Mouse (Mus musculus) liver, embryonic 13.5 days (tissue): ENCODE measurements around the gene Acvrl1. TPM values are rescaled to one million over a fixed set of nuclear protein-coding genes. Genes with fewer than 3 reads are reported as not detected.

Source experiments
- ATAC-seq: fragments of 200-750 bp; cut with Nextera tagmentation; 2 replicates; pipeline ENCODE4 v1.8.0; 2017; ENCODE audit warnings: low read depth, mild to moderate bottlenecking, moderate number of reproducible peaks, moderate library complexity
- DNase-seq: peaks from one replicate; pipeline ENCODE4 v3.0.0; 2022
- H3K27ac ChIP-seq: fragments of 300-500 bp; sonication (generic); 2 replicates; pipeline ENCODE4 v1.5.1; 2015; ENCODE audit warnings: moderate library complexity, mild to moderate bottlenecking, inconsistent platforms
- H3K27me3 ChIP-seq: fragments of 300-500 bp; sonication (generic); 2 replicates; pipeline ENCODE4 v1.6.1; 2015; ENCODE audit warnings: mild to moderate bottlenecking, inconsistent platforms
- H3K36me3 ChIP-seq: fragments of 300-500 bp; sonication (generic); 2 replicates; pipeline ENCODE4 v1.6.1; 2015; ENCODE audit warnings: mild to moderate bottlenecking, inconsistent platforms
- H3K4me1 ChIP-seq: fragments of 300-500 bp; sonication (generic); replicated peaks from 2 replicates; pipeline ENCODE4 v1.6.1; 2015; ENCODE audit warnings: inconsistent platforms
- H3K4me2 ChIP-seq: fragments of 300-500 bp; sonication (generic); 2 replicates; pipeline ENCODE4 v1.6.1; 2015; ENCODE audit warnings: inconsistent platforms, mild to moderate bottlenecking, moderate library complexity
- H3K4me3 ChIP-seq: fragments of 300-500 bp; sonication (generic); replicated peaks from 2 replicates; pipeline ENCODE4 v1.5.1; 2015; ENCODE audit warnings: mild to moderate bottlenecking, inconsistent platforms
- H3K9ac ChIP-seq: fragments of 300-500 bp; sonication (generic); 2 replicates; pipeline ENCODE4 v1.6.1; 2015; ENCODE audit warnings: mild to moderate bottlenecking, inconsistent platforms
- H3K9me3 ChIP-seq: fragments of 300-500 bp; sonication (generic); replicated peaks from 2 replicates; pipeline ENCODE4 v1.6.1; 2016; ENCODE audit warnings: inconsistent platforms
- WGBS: fragments of 180-500 bp; shearing (Covaris S2); methylation state at CpG from one replicate; pipeline ENCODE4 v1.1.7; 2015; ENCODE audit not compliant: insufficient replicate concordance; 5-methylcytosine and 5-hydroxymethylcytosine counted together
- polyA plus RNA-seq: library from polyadenylated mRNA; unstranded; fragments of >200 nt; fragmentation: Nextera tagmentation; extraction: Ambion mirVana; gene quantifications from 2 replicates; pipeline ENCODE4 v1.2.1, GENCODE M21; 2015

The Acvrl1 gene
- polyA plus RNA-seq: 1.2 and 1.3 TPM in 2 replicates

GRCm38 (mm10) chr15:101128181-101129089, at the start of gene Acvrl1:
Gene Acvrl1, plus strand, starts transcription at chr15:101128522.
- ATAC-seq: no peak
- Histone ChIP-seq H3K27me3 (peaks cover 81% of the 10 kb centered on the region), H3K4me3 (peak within 1 kb of the TSS; percentile 39), H3K4me2 (peak within 1 kb of the TSS; percentile 52), H3K9ac (no peak within 1 kb of the TSS), H3K36me3 (no peaks in the 10 kb centered on the region), H3K9me3 (no peaks in the 10 kb centered on the region), H3K27ac (no peak within 1 kb of the TSS), H3K4me1 (peaks cover 4% of the 10 kb centered on the region; the same call in 1 of the 2 replicates)
- DNase-seq: no peak
- 3% methylated on average over 46 of the region's 46 CpGs for WGBS

- H3K27me3 ChIP-seq: peaks cover 68% of the 10 kb centered on the region
- H3K36me3 ChIP-seq: no peaks in the 10 kb centered on the region
- H3K4me2 ChIP-seq: peak overlapping the region; percentile 54
- ATAC-seq: peak; percentile 79
- 4% methylated on average over 24 of the region's 30 CpGs for WGBS
- H3K4me3 ChIP-seq: peak overlapping the region; percentile 59
- no peaks in the 10 kb centered on the region for H3K9me3 ChIP-seq
- peaks cover 37% of the 10 kb centered on the region for H3K4me1 ChIP-seq
- peak overlapping the region; percentile 80 for H3K27ac ChIP-seq
- no peak overlapping the region for H3K9ac ChIP-seq
- DNase-seq: peak; percentile 15
These were observed 49.6 kb upstream of the Acvrl1 start for GRCm38 (mm10) chr15:101078731-101079156.

- no peak overlapping the region for H3K9ac ChIP-seq
- H3K4me1 ChIP-seq: peaks cover 33% of the 10 kb centered on the region
- H3K4me2 ChIP-seq: no peak overlapping the region
- H3K4me3 ChIP-seq: no peak overlapping the region
- peaks cover 57% of the 10 kb centered on the region for H3K27me3 ChIP-seq
- no peak overlapping the region for H3K27ac ChIP-seq
- no peaks in the 10 kb centered on the region for H3K36me3 ChIP-seq
- H3K9me3 ChIP-seq: no peaks in the 10 kb centered on the region
- ATAC-seq (no peak), DNase-seq (no peak)
- 70% methylated on average over 9 of the region's 9 CpGs for WGBS
These were observed 48.2 kb upstream of the Acvrl1 start for GRCm38 (mm10) chr15:101080031-101080520.

GRCm38 (mm10) chr15:101081035-101081548, 47.2 kb upstream of the Acvrl1 start:
- Histone ChIP-seq H3K36me3 (no peaks in the 10 kb centered on the region), H3K27me3 (peaks cover 47% of the 10 kb centered on the region), H3K9me3 (no peaks in the 10 kb centered on the region), H3K4me3 (no peak overlapping the region), H3K4me1 (peaks cover 26% of the 10 kb centered on the region), H3K9ac (no peak overlapping the region), H3K27ac (no peak overlapping the region), H3K4me2 (no peak overlapping the region)
- ATAC-seq: no peak
- no peak for DNase-seq
- 43% methylated on average over 7 of the region's 7 CpGs for WGBS

- Histone ChIP-seq H3K27ac (no peak overlapping the region), H3K4me2 (no peak overlapping the region), H3K9me3 (no peaks in the 10 kb centered on the region), H3K4me3 (no peak overlapping the region), H3K9ac (no peak overlapping the region), H3K27me3 (peaks cover 36% of the 10 kb centered on the region), H3K4me1 (peaks cover 18% of the 10 kb centered on the region), H3K36me3 (no peaks in the 10 kb centered on the region)
- DNase-seq: no peak
- WGBS: 58% methylated on average over 4 of the region's 4 CpGs
- no peak for ATAC-seq
These were observed 46.1 kb upstream of the Acvrl1 start for GRCm38 (mm10) chr15:101082236-101082635.

- no peaks in the 10 kb centered on the region for H3K36me3 ChIP-seq
- no peak overlapping the region for H3K9ac ChIP-seq
- WGBS: 51% methylated on average over 10 of the region's 10 CpGs
- H3K4me3 ChIP-seq: no peak overlapping the region
- H3K4me2 ChIP-seq: no peak overlapping the region
- peaks cover 15% of the 10 kb centered on the region for H3K27me3 ChIP-seq
- DNase-seq (no peak), ATAC-seq (no peak)
- peaks cover 11% of the 10 kb centered on the region; the same call in 1 of the 2 replicates for H3K4me1 ChIP-seq
- H3K9me3 ChIP-seq: no peaks in the 10 kb centered on the region
- H3K27ac ChIP-seq: no peak overlapping the region
These were observed 43.8 kb upstream of the Acvrl1 start for GRCm38 (mm10) chr15:101084499-101084898.

GRCm38 (mm10) chr15:101086451-101086850, 41.9 kb upstream of the Acvrl1 start:
- H3K4me2 ChIP-seq: no peak overlapping the region
- 0 out of 2 replicates have a peak, but pooled peaks cover 2% of the 10 kb centered on the region for H3K27me3 ChIP-seq
- no peak overlapping the region for H3K4me3 ChIP-seq
- DNase-seq (no peak), ATAC-seq (no peak)
- H3K4me1 ChIP-seq: peaks cover 8% of the 10 kb centered on the region; the same call in 1 of the 2 replicates
- no peaks in the 10 kb centered on the region for H3K36me3 ChIP-seq
- no peak overlapping the region for H3K27ac ChIP-seq
- H3K9ac ChIP-seq: no peak overlapping the region
- no peaks in the 10 kb centered on the region for H3K9me3 ChIP-seq
- WGBS: 56% methylated on average over 9 of the region's 9 CpGs

GRCm38 (mm10) chr15:101086956-101087355, 41.4 kb upstream of the Acvrl1 start:
- 46% methylated on average over 3 of the region's 3 CpGs for WGBS
- H3K9ac ChIP-seq: no peak overlapping the region
- H3K36me3 ChIP-seq: no peaks in the 10 kb centered on the region
- no peak for ATAC-seq
- H3K4me1 ChIP-seq: 0 out of 2 replicates have a peak, but pooled peaks cover 4% of the 10 kb centered on the region
- 0 out of 2 replicates have a peak, but pooled peaks cover 2% of the 10 kb centered on the region for H3K27me3 ChIP-seq
- H3K4me3 ChIP-seq: no peak overlapping the region
- H3K27ac ChIP-seq: no peak overlapping the region
- H3K9me3 ChIP-seq: no peaks in the 10 kb centered on the region
- H3K4me2 ChIP-seq: no peak overlapping the region
- DNase-seq: no peak

GRCm38 (mm10) chr15:101088291-101088690, 40.0 kb upstream of the Acvrl1 start:
- H3K9me3 ChIP-seq: no peaks in the 10 kb centered on the region
- whole genome bisulfite sequencing: 57% methylated on average over 4 of the region's 4 CpGs
- H3K4me2 ChIP-seq: no peak overlapping the region
- H3K4me3 ChIP-seq: no peak overlapping the region
- H3K27me3 ChIP-seq: peaks cover 11% of the 10 kb centered on the region; the same call in 1 of the 2 replicates
- ATAC-seq (no peak), DNase-seq (no peak)
- H3K4me1 ChIP-seq: peaks cover 9% of the 10 kb centered on the region; the same call in 1 of the 2 replicates
- H3K9ac ChIP-seq: no peak overlapping the region
- no peaks in the 10 kb centered on the region for H3K36me3 ChIP-seq
- H3K27ac ChIP-seq: no peak overlapping the region

- DNase-seq: no peak
These were observed 36.8 kb upstream of the Acvrl1 start for GRCm38 (mm10) chr15:101091551-101091950.

More at GRCm38 (mm10) chr15:101091551-101091950, 36.8 kb upstream of the Acvrl1 start:
- Histone ChIP-seq H3K9ac (no peak overlapping the region), H3K27me3 (peaks cover 13% of the 10 kb centered on the region; the same call in 1 of the 2 replicates), H3K4me1 (peaks cover 11% of the 10 kb centered on the region; the same call in 1 of the 2 replicates), H3K4me2 (no peak overlapping the region), H3K9me3 (no peaks in the 10 kb centered on the region), H3K27ac (no peak overlapping the region), H3K4me3 (no peak overlapping the region), H3K36me3 (no peaks in the 10 kb centered on the region)
- ATAC-seq: no peak
- 64% methylated on average over 8 of the region's 8 CpGs for WGBS
